Mouse (Mus musculus) CD4-positive, CD25-positive, alpha-beta regulatory T cell, adult 4 months (primary cell): ENCODE data around the gene Ifit2. TPM values are rescaled to one million over a fixed set of nuclear protein-coding genes. Genes with fewer than 3 reads are reported as not detected.
"Not testable (repeated sequence)": the region's sequence is repeated elsewhere in the genome, so short reads cannot be mapped to it uniquely, and the experiment has no call there.

ENCODE experiments used
- ATAC-seq: one replicate; pipeline ENCODE4 v1.8.0; 2017
- polyA plus RNA-seq, 2 experiments: library from polyadenylated mRNA; unstranded; fragments of 100-300 nt; shearing (Covaris generic); gene quantifications; one replicate each; pipeline ENCODE4 v1.2.1; 2017

Ifit2 gene
- polyA plus RNA-seq, 2 experiments from 2014 or later: 28.5 to 31.7 TPM

DNA sequence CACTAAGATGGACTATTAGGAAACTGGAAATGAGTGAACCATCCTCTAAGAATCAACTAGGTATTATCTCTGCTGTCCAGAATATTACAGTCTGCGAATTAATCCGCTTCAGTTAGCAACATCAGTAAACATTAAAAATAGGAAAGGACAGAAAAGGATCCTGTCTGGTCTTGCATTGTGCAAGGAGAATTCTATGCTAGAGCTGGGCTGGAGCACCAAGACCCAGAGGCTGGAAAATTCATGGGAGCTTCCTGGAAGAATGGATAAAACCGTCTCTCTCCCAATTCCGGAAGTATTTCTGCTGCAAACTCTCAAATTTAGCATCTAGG is 325 bp upstream of the Ifit2 start:
- peak; percentile 5 for ATAC-seq

DNA sequence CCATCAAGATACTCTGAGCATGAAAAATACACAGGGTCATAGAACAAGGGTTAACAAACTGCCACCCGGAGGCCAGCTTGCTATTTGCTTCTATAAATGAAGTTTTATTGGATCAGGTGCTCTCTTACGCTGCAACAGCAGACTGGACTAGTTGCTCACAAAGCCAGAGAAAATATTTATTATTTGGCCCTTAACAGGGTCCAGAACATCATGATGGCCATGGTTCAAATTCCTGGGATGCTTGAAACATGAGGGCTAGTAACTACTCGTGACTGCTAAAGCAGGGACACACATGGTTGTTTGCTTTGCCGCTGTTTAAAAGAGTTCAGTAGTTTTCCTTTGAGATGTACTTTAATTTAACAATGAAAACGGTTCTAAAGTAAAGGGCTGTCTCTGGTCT is 1.5 kb downstream of the Ifit2 start:
- no peak for ATAC-seq

DNA sequence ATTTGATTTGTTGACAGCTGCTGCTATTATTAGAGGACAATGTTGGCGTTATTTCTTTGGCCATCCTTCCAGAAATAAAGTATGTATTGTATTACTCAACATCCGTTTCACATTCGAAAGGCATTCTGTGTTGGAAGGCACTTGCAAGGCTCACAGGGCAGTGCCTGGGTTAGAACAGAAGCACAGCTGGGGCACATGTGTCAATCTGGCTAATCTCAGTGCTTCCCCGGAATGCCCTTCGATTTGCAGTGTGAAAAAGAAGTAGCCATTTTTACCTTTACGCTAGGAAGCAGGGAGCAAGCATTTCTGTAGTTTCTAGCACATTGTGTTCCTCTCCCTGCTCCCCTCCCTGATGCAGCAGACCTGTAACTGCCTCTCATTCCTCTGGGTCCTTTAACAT is 2.5 kb downstream of the Ifit2 start:
- no peak for ATAC-seq

DNA sequence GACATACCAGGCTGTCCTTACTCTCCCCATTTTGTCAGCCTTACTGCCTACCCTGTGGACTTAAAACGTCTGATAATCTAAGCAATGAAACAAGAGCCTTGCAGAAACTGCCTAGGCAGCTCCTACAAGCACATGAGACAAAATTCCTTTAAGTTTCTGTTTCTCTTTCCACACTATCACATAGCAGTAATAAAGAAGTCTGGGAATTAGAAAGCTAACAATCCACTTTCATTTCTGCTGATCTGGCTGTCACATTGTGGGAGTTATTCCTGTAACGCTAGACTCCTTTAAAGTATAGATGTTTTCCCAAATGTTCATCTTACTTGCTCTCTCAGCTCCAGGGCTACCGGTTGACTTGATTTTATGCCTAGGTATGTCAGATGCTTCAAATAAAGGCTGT is 3.0 kb downstream of the Ifit2 start:
- ATAC-seq: no peak

DNA sequence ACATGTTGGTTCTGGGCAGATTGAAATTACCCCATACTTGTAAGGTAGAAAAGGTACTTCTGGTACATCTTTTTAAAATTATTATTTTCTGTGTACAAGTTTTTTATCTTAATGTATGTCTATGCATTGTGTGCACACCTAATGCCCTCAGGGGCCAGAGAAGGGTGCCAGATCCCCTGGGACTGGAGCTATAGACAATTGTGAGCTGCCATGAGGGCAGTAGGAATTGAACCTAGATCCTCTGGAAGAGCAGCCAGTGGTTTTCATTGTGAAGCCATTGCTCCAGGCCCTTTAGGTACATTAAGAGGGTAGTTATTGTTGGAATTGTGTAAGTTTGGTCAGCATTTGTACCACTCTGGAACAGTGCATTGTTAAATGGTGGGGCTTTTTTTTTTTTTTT is 3.6 kb downstream of the Ifit2 start:
- no peak for ATAC-seq

DNA sequence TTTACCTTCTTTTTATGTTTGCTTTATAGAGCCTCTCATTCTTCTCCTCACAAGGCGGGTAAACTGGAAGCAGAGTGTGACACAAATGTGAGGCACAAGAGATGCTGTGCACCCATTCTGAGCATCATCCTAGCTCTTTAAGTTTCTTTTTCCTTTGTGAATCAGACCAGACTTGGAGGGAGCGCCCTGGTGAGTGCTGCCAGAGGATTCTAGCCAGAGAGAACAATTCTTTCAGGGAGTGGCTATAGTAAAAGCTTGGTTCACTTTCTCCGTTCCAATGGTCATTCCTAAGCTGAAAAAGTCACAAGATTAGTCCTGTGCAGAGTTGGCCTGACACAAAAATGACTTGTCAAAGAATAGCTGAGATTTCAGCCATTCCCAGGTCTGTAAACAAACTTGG is 6.1 kb downstream of the Ifit2 start:
- no peak for ATAC-seq

DNA sequence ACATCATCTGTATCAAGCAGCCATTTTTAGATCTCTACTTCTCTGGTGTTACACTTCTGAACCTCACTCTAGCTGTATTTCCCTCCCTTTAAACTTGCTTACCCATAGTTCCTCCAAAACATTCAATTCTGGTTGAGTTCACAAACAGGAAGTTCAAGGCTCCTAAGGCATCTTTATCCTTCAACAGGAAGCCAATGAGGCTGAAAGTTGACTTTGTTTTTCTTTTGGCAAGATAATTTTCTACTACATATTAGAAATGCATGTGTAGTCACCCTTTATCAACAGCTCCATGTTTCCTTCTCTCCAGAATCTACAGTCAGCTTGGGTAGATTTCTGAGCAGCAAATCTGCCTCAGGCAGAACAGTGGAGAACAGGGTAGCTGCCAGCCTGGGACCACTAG is 12.1 kb downstream of the Ifit2 start:
- ATAC-seq: peak; percentile 71

DNA sequence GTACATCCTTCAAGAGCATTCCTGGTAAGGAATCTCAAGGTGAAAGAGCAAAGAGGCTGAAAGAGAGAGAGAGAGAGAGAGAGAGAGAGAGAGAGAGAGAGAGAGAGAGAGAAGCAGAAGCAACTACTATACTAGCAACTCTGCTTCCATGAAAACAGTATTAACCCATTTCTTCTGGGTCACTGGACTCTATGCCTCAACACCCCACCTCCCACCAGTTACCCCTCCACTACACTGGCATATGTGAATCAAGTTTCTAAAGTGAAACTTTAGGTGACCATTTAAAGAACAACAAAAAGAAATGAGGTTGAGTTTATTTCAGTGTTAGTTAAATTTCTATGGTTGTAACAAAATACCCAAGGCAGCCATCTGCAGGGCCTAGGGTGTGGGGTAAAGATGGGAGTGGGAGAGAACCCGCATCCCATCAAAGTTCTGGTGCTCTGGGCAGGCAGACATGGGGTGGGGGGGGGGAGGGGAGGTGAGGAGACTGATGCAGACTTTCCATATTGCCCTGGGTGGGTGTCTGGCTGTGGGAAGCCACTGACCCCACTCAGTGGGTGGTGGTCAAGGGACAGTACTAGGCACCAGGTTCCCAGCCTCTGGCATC is 15.8 kb downstream of the Ifit2 start:
- no peak for ATAC-seq

DNA sequence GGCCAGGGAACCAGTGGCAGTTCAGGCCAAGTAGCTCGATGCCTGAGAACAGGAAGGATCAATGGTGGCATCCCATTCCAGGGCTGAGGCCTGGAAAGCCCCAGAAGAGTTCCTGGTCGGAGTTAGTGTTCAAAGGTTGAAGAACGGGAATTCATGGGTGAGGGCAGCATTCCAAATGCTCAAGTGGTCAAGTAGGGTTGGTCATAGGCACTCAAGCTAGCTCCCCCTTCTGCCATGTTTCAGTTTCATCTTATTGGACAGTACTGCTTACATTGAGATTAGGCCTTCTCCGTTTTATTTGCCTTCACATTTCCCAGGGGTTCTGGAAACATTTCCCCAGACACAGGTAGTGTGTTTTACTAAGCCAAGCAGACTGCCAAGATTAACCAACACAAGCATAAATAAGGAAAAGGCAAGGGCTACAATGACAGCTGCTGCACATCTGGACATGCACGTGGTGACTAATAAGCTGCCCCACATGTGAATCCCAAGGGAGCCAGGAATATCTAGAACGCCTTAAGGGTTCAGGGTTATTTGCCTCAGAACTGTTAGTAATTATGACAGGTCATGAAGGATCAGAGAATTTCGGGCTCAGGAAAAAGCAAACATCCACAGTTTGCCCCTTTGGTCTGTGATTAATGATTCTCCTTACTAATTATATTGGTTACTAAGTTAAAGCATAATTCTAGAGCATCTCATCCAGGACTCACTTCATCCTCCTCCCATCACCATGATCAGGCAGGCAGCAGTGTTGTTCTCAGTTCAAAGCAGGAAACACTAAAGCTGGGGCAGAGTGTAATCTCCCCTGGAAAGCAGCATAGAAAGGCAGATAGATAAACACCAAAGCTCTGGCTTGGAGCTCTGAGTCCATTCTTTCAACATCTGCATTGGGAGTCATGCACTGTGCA is 18.7 kb downstream of the Ifit2 start:
- no peak for ATAC-seq

DNA sequence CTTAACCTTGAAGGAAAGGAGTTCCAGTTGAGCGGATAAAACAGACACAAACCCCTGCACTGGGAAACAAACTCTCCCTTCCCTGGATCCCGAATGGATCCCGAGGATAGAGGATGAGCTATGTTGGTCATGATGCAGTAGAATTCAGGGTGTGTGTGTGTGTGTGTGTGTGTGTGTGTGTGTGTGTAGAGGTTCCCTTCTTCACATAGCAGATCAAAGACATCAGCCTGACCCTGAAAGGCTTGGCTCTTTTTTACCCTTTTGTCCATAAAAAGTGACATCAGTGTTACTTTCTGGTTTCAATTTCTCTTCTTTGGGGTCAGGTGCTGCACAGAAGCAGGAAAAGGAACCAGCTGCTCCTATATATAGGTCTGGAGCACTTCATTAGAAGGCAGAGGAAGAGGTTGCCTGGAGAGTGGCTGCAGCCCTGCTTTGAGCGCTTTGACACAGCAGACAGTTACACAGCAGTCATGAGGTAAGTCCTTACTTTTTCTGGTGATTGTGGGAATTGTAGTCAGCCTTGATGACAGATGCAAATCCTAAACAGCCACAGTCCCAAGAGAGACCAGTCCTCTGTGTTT is 19.5 kb downstream of the Ifit2 start:
- ATAC-seq: peak; percentile 49

DNA sequence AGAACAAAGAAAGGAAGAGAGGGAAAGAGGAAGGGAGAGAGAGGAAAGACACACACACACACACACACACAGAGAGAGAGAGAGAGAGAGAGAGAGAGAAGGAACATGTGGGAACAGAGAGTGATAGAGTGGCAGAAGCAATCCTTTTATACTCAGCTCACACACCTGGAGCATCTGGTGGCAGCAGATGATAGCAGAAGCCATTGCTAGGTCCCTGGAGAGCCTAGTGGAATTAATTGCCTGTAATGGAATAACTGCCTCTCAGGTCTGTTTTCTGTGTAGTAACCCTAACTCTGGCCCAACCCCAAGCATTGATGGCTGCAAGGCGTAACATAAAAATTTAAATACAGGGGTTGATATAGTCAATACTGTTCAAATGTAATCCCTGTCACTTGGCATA is 20.6 kb downstream of the Ifit2 start:
- no peak for ATAC-seq

DNA sequence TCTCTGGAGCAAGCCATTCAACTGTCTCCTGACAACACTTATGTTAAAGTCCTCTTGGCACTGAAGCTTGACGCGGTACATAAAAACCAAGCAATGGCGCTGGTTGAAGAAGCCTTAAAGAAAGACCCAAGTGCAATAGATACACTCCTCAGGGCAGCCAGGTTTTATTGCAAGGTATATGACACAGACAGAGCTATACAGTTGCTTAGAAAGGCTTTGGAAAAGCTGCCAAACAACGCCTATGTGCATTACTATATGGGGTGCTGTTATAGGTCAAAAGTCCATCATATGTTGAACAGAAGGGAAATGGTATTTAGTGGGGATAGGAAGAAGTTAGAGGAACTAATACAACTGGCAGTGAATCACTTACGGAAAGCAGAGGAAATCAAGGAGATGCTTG is 23.2 kb downstream of the Ifit2 start:
- ATAC-seq: no peak

DNA sequence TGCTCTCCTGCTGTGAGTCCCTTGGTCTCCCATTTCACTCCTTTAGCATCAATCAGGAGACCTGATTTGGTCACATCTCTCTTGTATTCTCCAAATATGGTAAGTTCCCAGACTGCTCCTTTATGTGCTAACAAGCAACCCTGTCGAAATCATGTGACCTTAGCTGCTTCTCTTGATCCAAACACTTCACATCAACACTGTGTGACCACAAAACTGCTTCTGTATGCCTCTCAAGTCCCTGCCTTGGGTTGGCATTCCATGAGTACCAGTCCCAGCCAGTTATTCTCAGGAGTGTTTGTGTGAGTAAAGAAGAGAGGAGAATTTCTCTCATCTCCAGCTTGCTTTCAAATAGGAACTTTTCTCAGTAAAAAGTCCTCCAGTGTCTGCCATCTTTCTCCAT is 26.6 kb downstream of the Ifit2 start:
- ATAC-seq: no peak

DNA sequence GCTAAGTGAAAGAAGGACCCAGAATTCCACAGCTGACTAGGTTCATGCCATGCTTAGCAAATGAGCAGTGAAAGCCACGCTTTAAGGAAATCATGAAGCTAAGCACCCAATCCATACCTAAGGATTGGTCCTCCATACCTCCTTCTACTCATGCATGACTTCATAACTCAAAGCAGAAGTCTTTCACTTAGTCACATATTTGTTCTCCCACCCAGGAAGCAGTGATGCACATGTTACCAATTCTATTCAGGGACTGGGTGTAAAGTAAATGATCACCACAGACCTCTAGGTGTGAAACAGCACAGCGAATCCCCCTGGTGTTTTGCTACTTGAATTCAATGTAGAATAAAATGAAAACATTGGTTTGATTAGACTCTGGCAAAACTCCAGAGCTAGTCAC is 32.2 kb downstream of the Ifit2 start:
- ATAC-seq: peak; percentile 66

DNA sequence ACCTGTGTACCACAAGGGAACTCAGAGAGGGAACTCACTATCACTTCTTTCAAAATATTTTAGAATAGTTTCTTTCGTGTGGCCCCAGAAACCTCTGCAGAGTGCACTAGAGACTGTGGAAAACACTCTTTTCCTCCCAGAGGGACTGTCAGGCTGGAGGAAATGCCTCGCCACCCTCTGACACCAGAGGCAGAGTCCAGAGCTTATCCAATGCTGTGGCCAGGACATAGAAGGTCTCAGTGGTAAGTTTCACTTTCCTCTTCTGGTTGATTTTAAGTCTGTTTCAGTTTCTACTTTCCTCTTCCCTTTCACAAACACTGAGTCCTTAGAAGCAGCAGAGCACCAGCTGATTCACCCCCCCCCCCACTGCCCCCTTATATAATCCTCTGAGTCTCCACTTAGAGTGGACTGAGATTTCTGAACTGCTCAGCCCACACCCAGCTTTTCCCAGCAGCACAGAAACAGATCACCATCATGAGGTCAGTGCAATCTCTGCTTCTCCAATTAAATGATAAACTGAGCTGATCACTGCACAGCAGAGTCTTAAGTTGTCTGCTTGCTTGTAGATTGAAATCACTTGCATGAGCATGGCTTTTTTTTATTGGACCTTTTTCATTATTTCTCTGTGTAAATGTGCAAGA is 32.8 kb downstream of the Ifit2 start, which contains the start of gene Ifit3:
TSS of gene Ifit3 (plus strand) at position 406 of the 641 bp plus-strand sequence.
- ATAC-seq: peak; percentile 72

DNA sequence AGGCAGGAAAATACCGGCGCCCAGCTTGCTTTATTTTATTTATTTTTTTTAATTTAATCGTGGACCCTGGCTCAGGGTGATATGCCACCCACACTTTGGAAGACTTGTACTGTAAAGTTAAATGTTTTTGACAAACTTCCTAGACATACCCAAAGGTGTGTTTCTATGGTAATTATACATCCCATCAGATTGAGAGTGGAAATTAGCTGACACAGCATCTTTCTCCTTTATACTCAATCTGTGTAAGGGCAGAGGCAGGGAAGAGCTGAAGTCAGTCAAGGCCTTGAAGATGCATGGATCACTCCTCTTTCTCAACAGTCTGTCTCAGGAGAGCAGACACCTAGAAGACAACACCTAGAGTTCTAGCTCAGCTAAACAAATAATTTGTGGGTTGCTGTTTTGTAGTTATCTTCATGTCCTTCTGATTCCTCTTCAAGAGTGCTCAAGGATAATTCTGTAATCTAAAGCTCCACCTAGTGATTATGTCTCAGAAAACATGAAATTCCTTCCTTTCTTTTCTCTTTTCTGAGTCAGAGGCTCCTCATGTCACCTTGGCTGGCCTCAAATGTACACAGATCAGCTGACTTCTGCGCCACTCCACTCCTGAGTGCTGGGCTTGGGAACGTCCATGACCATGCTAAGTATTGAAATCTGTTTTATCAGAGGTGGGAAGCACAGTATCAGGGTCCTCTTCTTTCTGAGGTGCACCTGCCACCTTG is 35.4 kb downstream of the Ifit2 start:
- ATAC-seq: not testable (repeated sequence)

DNA sequence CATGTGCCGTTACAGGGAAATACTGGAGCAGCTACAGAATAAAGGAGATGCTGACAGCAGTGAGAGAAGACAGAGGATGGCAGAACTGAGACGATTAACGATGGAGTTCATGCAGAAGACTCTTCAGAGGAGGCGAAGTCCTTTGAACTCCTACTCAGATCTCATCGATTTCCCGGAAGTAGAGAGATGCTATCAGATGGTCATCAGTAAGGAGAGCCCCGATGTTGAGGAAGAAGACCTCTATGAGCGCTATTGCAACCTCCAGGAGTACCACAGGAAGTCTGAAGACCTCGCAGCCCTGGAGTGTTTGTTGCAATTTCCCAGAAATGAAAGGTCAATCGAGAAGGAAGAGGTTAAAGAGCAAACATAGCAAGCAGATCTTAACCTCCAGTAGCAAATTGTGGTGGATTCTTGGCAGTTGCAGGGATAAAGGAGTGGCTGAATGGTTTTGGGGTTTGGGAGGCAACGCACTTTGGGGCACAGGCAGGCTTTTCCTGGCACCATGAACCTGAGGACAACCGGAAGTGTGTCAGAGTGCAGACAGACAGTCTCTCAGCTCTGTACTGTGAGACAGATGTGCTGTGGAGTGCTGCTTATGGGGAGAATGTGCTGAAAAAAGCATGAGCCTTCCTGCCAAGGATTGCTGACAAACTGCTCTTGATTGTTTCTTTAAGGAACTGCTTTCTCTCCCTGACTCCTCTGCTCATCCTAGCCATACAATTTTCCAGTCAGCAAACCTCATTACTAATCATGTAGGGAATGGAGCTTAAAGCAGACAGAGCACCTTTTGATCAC is 37.6 kb downstream of the Ifit2 start:
- peak; percentile 82 for ATAC-seq

DNA sequence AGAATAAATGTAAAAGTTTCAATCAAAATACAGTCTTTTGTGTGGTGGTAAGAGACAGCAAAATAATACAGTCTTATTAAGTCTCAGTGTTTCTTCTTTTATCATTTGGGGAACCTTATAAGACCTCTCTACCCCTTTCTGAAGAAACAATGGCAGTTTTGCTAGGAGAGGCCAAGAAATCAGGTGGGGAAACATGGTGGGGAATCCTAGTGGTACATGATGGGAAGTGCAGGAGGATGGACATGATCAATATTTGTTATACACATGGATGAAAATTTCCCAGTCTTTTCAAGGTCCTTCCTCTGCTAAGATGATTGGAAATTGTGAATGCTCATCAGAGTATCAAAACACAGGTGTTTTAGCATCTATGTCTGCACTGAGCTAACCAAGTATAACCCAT is 38.5 kb downstream of the Ifit2 start:
- no peak for ATAC-seq

DNA sequence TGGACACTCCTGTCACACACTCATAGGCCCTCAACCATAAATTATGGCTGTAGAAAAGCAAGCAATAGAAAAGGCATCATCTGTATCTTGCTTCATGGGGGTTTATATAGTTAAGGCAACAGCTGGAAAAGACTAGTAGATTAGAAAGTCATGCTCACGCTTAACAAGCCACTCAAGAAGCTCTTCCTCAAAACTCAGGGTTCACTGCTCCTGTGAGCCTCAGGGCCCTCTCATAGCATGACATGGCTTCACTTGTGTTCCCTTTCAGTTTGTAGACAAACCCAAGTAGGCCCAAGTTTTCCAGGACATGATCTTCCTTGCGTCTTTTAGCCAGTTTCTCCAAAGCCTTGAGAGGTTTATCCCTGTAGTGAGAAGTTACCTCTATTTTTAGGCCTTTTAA is 43.0 kb downstream of the Ifit2 start:
- ATAC-seq: no peak

DNA sequence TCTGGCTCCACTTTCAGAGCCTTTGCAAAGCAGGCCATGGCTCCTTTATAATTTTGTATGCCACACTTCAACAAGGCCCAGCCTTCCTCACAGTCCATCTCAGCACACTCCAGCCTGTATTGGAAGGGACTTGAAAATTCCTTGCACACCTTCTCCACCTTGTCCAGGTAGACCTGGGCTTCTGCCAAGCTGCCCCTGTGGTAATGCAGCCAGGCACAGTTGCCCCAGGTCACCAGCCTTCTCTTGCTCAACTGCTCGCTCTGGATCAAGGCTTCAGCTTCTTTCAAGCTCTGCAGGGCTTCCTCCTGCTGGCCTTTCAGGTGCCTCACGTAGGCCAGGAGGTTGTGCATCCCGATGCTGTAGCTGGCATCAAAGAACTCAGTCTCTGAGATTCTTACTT is 44.0 kb downstream of the Ifit2 start:
- not testable (repeated sequence) for ATAC-seq

DNA sequence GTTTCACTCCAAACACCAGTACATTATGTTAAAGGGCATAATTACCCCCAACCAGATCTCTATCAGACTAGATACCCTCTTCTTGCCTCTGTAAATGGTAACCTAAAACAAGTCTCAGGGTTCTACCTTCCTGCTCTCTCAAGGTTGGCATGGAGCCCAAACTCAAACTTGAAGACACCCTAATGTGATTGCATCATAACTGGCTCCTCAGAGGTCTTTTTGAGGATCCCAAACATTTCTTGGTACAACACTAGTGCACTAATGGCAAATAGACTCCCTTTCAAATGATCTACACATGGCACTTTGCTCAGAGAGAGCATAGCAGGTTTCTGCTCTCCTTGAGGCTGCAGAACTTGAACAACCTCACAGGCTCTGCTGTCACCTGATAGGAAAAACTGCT is 46.3 kb downstream of the Ifit2 start:
- peak; percentile 10 for ATAC-seq

DNA sequence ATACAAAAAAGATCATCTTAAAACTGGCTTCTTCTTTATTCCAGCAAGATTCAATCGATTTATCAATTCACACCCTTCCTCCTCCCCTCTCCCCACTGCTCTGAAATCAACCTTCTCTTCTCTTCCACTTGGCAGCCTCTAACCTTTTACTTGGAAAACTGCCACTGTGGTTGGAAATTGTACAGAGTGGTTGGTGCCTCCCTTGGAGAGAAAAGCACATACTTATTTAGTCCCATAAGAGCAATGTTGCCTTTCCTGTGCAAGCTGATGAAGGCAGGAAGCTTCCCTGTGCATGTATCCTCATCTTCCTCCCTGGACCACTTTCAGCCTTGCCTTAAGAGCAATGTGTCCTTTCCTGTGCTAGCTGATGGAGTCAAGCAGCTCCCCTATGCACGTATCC is 47.8 kb downstream of the Ifit2 start:
- no peak for ATAC-seq
